Mouse (Mus musculus) intestine, embryonic 14.5 days (tissue): Measurements from ENCODE around the gene Gm20458. TPM values are rescaled to one million over a fixed set of nuclear protein-coding genes. Genes with fewer than 3 reads are reported as not detected.

ENCODE experiments used
- ATAC-seq: fragments of 200-750 bp; cut with Nextera tagmentation; replicated peaks from 2 replicates; pipeline ENCODE4 v1.8.0; 2017; ENCODE audit warnings: low read depth, moderate number of reproducible peaks, moderate TSS enrichment, moderate library complexity; ENCODE audit not compliant: low FRiP score, low TSS enrichment
- DNase-seq: peaks from one replicate; pipeline ENCODE4 v3.0.0-alpha.2; 2018; ENCODE audit warnings: low spot score
- H3K27ac ChIP-seq: fragments of 300-500 bp; sonication (generic); 2 replicates; pipeline ENCODE4 v1.5.1; 2014; ENCODE audit warnings: low read depth, mild to moderate bottlenecking, control low read depth
- H3K27me3 ChIP-seq: fragments of 300-500 bp; sonication (generic); replicated peaks from 2 replicates; pipeline ENCODE4 v1.6.1; 2014; ENCODE audit warnings: low read length, control low read depth; ENCODE audit not compliant: control insufficient read depth, insufficient read depth
- H3K36me3 ChIP-seq: fragments of 300-500 bp; sonication (generic); 2 replicates; pipeline ENCODE4 v1.6.1; 2014; ENCODE audit warnings: low read length, control low read depth; ENCODE audit not compliant: control insufficient read depth, insufficient read depth
- H3K4me1 ChIP-seq: fragments of 300-500 bp; sonication (generic); replicated peaks from 2 replicates; pipeline ENCODE4 v1.6.1; 2014; ENCODE audit warnings: low read length, control low read depth, mixed read lengths; ENCODE audit not compliant: control insufficient read depth, insufficient read depth
- H3K4me2 ChIP-seq: fragments of 300-500 bp; sonication (generic); 2 replicates; pipeline ENCODE4 v1.6.1; 2014; ENCODE audit warnings: low read length
- H3K4me3 ChIP-seq: fragments of 300-500 bp; sonication (generic); 2 replicates; pipeline ENCODE4 v1.5.1; 2014; ENCODE audit warnings: low read depth, low read length, control low read depth, mixed read lengths
- H3K9ac ChIP-seq: fragments of 300-500 bp; sonication (generic); 2 replicates; pipeline ENCODE4 v1.6.1; 2014; ENCODE audit warnings: mild to moderate bottlenecking, low read length
- H3K9me3 ChIP-seq: fragments of 300-500 bp; sonication (generic); 2 replicates; pipeline ENCODE4 v1.6.1; 2016; ENCODE audit warnings: low read length, control low read depth; ENCODE audit not compliant: control insufficient read depth
- WGBS: fragments of 180-500 bp; shearing (Covaris S2); extraction: QIAGEN DNeasy Blood & Tissue Kit; methylation state at CpG from one replicate; pipeline ENCODE4 v1.1.7; 2014; 5-methylcytosine and 5-hydroxymethylcytosine counted together
- polyA plus RNA-seq: library from polyadenylated mRNA; unstranded; fragments of >200 nt; fragmentation: Nextera tagmentation; extraction: Ambion mirVana; gene quantifications from 2 replicates; pipeline ENCODE4 v1.2.1, GENCODE M21; 2014

Gm20458 gene
- polyA plus RNA-seq, 1 experiment from 2014 or later, result 17.4 TPM

GRCm38 (mm10) chr2:164458535-164458934 is 2.2 kb upstream of the Gm20458 start:
- DNase-seq (no peak), ATAC-seq (no peak)
- Histone ChIP-seq H3K9me3 (no peaks in the 10 kb centered on the region), H3K36me3 (peaks cover 6% of the 10 kb centered on the region; the same call in 1 of the 2 replicates), H3K4me3 (no peak overlapping the region), H3K9ac (no peak overlapping the region), H3K27ac (peak overlapping the region; percentile 57), H3K4me2 (no peak overlapping the region), H3K4me1 (peaks cover 25% of the 10 kb centered on the region), H3K27me3 (no peaks in the 10 kb centered on the region)
- WGBS, result 69% methylated on average over 8 of the region's 8 CpGs

- ATAC-seq (no peak), DNase-seq (no peak)
- Histone ChIP-seq H3K4me2 (no peak overlapping the region), H3K9me3 (no peaks in the 10 kb centered on the region), H3K27me3 (no peaks in the 10 kb centered on the region), H3K9ac (no peak overlapping the region), H3K27ac (no peak overlapping the region), H3K4me1 (peaks cover 7% of the 10 kb centered on the region; the same call in 1 of the 2 replicates), H3K36me3 (peaks cover 31% of the 10 kb centered on the region), H3K4me3 (no peak overlapping the region)
Measured at GRCm38 (mm10) chr2:164465161-164465560, 4.4 kb downstream of the Gm20458 start.

GRCm38 (mm10) chr2:164466787-164467186 is 6.0 kb downstream of the Gm20458 start:
- no peaks in the 10 kb centered on the region for H3K9me3 ChIP-seq
- DNase-seq (no peak), ATAC-seq (no peak)
- H3K27ac ChIP-seq, result no peak overlapping the region
- peaks cover 31% of the 10 kb centered on the region for H3K36me3 ChIP-seq
- no peak overlapping the region for H3K4me3 ChIP-seq
- H3K9ac ChIP-seq, result no peak overlapping the region
- H3K27me3 ChIP-seq, result no peaks in the 10 kb centered on the region
- 81% methylated on average over 5 of the region's 5 CpGs for WGBS
- no peak overlapping the region for H3K4me2 ChIP-seq
- H3K4me1 ChIP-seq, result peaks cover 5% of the 10 kb centered on the region; the same call in 1 of the 2 replicates

DNA sequence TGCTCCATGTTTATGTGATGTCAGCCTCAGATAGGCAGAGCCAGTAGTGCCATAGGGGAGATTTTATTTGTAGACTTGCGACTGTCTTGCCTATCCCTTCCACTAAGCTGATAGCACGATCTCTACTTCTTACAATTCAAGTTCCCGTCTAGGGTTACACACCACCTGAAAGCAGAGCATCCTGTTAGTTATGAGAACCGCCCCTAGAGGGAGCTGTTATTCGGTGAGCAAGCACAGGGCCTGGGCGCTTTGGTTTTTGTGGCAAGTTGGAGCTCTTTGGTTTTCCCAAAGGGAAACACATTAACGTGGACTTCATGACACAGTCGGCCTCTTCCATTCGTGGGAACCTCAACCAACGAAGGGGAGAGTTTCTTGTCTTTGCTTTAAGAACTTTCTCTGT is 9.5 kb downstream of the Gm20458 start:
- Histone ChIP-seq H3K4me3 (no peak overlapping the region), H3K4me1 (no peaks in the 10 kb centered on the region), H3K27ac (no peak overlapping the region), H3K36me3 (peaks cover 16% of the 10 kb centered on the region), H3K9ac (no peak overlapping the region), H3K27me3 (no peaks in the 10 kb centered on the region), H3K9me3 (no peaks in the 10 kb centered on the region), H3K4me2 (no peak overlapping the region)
- no peak for ATAC-seq
- WGBS, result 31% methylated on average over 10 of the region's 10 CpGs
- no peak for DNase-seq

DNA sequence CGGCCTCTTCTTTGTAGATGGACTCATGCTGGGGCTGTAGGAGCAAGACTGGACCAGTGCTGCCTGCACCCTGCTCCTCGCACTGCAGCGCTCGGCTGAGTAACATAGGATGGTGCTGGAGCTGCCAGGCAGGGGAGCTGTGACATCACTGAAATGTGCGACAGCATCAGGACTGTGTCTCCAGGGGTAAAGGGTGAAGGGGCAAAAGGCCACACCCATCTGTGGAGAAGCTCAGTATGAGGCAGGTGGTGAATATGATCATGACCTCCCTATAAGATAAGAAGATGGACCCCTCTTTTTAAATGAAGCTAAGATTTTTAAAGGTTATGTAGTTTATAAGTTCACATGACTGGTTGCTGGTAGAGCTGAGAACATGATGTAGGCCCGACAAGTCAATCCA is 12.9 kb downstream of the Gm20458 start, which contains the start of gene Trp53tg5:
Trp53tg5 (minus strand) TSS at position 101 of the 400 bp plus-strand sequence.
- peaks cover 8% of the 10 kb centered on the region for H3K36me3 ChIP-seq

DNA sequence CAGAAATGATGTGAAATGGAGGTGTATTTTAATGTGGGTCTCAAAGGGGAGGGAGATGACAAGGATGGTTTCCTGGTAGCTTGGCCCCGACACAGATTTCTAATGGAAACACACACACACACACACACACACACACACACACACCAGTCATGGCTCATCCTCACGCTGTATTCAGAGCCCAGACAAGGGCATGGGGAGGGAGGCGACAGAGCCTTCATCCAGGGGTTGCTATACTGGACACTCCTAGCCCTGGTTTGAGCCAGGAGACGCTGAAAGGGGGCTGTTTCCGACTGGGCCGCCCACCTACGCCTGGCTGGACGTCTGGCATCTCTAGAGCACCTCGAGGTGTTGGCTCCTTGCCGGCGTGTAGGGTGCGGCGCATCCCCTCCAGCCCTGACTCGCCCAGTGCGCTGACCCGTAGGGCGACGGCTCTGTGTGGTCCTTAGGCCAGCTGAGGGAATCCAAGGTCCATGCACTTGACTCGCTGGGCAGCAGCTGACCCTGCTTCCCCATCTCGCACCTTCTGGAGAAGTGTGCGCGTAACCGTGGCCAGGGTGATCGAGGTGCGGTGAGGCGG is 25.0 kb downstream of the Gm20458 start, which contains the start of gene Dbndd2:
Dbndd2 (plus strand) TSS at position 426 of the 577 bp plus-strand sequence.
- peak within 1 kb of the TSS; percentile 68 for H3K4me3 ChIP-seq
- peaks cover 4% of the 10 kb centered on the region; the same call in 1 of the 2 replicates for H3K36me3 ChIP-seq
- peak within 1 kb of the TSS; percentile 60 for H3K9ac ChIP-seq
- 0 out of 2 replicates have a peak, but pooled peaks cover 4% of the 10 kb centered on the region for H3K27me3 ChIP-seq
- ATAC-seq, result peak; percentile 58
- peak within 1 kb of the TSS; percentile 66 for H3K4me2 ChIP-seq
- DNase-seq, result peak; percentile 70
- H3K27ac ChIP-seq, result no peak within 1 kb of the TSS
- WGBS, result 2% methylated on average over 26 of the region's 26 CpGs
- H3K4me1 ChIP-seq, result peaks cover 5% of the 10 kb centered on the region; the same call in 1 of the 2 replicates
- H3K9me3 ChIP-seq, result no peaks in the 10 kb centered on the region

More for the DNA sequence above, 12.9 kb downstream of the Gm20458 start, which contains the start of gene Trp53tg5:
- DNase-seq (no peak), ATAC-seq (no peak)
- no peaks in the 10 kb centered on the region for H3K27me3 ChIP-seq
- H3K27ac ChIP-seq, result no peak within 1 kb of the TSS
- no peak within 1 kb of the TSS for H3K4me2 ChIP-seq
- H3K4me1 ChIP-seq, result no peaks in the 10 kb centered on the region
- H3K9me3 ChIP-seq, result no peaks in the 10 kb centered on the region
- no peak within 1 kb of the TSS for H3K9ac ChIP-seq
- no peak within 1 kb of the TSS for H3K4me3 ChIP-seq
- WGBS, result 76% methylated on average over 6 of the region's 6 CpGs

GRCm38 (mm10) chr2:164486258-164487114 is 25.7 kb downstream of the Gm20458 start:
- 0 out of 2 replicates have a peak, but pooled peaks cover 4% of the 10 kb centered on the region for H3K27me3 ChIP-seq
- under 1% methylated on average over 87 of the region's 90 CpGs for WGBS
- peaks cover 4% of the 10 kb centered on the region; the same call in 1 of the 2 replicates for H3K36me3 ChIP-seq
- peak; percentile 80 for DNase-seq
- peaks cover 5% of the 10 kb centered on the region; the same call in 1 of the 2 replicates for H3K4me1 ChIP-seq
- H3K9ac ChIP-seq, result peak overlapping the region; percentile 60
- H3K4me2 ChIP-seq, result peak overlapping the region; percentile 66
- no peaks in the 10 kb centered on the region for H3K9me3 ChIP-seq
- ATAC-seq, result peak; percentile 64; the same call in 1 of the 2 replicates
- no peak overlapping the region for H3K27ac ChIP-seq
- peak overlapping the region; percentile 68 for H3K4me3 ChIP-seq

DNA sequence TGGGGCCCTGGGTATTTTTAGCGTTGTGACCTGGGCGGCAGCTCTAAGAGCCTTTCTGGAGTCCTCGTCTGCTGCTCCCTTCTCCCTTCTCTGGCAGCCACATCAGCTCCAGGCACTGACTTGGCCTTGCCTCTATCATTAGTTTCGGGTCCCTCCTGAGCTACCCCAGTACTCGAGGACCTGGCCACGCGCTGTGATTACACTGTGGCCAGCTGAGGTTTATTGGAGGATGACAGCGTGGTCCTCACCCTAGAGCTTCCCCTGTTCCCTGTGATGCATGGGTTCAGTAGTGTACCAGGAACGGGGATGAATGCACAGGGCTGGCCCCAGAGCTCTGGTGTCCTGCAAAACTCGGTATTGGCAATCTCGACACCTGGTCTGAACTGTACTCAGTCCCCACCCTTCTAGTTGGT is 26.4 kb downstream of the Gm20458 start:
- Histone ChIP-seq H3K36me3 (peaks cover 4% of the 10 kb centered on the region; the same call in 1 of the 2 replicates), H3K9me3 (no peaks in the 10 kb centered on the region), H3K4me3 (peak overlapping the region; percentile 68), H3K27ac (no peak overlapping the region), H3K4me2 (peak overlapping the region; percentile 66), H3K9ac (peak overlapping the region; percentile 60), H3K27me3 (0 out of 2 replicates have a peak, but pooled peaks cover 4% of the 10 kb centered on the region), H3K4me1 (peaks cover 5% of the 10 kb centered on the region; the same call in 1 of the 2 replicates)
- ATAC-seq (no peak), DNase-seq (no peak)
- WGBS, result 13% methylated on average over 11 of the region's 11 CpGs
